Mouse (Mus musculus): ENCODE results near the gene Scgb3a1. TPM values are rescaled to one million over a fixed set of nuclear protein-coding genes. Genes with fewer than 3 reads are reported as not detected.

Scgb3a1 gene
- polyA plus RNA-seq, 1 experiment: 19.7 TPM

DNA sequence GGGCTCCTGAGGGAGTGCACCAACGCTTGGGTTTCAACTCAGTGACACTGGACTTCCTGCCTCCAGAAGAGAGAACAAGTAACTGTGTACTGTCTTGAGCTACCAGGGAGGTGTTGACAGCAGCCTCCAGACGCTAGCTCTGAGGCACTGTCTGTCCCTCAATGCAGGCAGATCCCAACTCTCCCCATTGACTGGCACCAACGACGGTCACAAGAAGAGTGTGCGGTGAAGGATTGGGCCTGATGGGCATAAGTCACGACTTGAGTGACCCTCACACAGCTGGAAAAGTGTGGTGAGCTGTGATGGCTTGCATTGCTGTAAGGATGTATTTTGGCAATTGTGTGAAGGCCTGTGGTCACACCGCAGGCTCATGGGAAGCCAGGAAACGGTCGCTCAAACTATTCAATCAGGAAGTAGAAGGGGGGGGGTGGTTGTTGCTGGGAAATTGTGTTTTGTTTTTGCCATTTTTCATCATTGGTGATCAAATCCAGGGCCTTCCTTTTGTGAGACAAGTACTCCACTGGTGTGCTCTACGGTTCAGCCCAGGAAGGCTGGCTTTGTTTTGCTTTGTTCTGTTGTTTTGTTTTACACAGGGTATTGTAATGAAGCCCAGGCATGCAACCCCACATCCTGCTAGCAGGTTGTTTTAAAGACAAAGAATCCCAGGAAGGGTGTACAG lies 4.5 kb upstream of the Scgb3a1 start:
- H3K27me3 ChIP-seq (ENCODE audit: control insufficient read depth, insufficient read depth, low read length): no peaks in the 10 kb centered on the region
- WGBS: 63% methylated on average over 10 of the region's 10 CpGs
- no peaks in the 10 kb centered on the region for H3K36me3 ChIP-seq (ENCODE audit: control insufficient read depth, insufficient read depth, low read length)
- H3K27ac ChIP-seq (ENCODE audit: insufficient read depth, low read depth, low read length): no peak overlapping the region
- no peak overlapping the region for H3K4me3 ChIP-seq (ENCODE audit: low read depth, low read length)
- peaks cover 5% of the 10 kb centered on the region; the same call in 1 of the 2 replicates for H3K4me1 ChIP-seq (ENCODE audit: control insufficient read depth, insufficient read depth, insufficient read length, low read length)
- no peak for TF ChIP-seq POLR2A (IDR thresholded peaks at IDR 0.05; ENCODE audit: low read depth, low read length)
- TF ChIP-seq CTCF (IDR thresholded peaks at IDR 0.05; ENCODE audit: extremely low read depth, insufficient read length, insufficient replicate concordance, low read depth, low read length): no peak

DNA sequence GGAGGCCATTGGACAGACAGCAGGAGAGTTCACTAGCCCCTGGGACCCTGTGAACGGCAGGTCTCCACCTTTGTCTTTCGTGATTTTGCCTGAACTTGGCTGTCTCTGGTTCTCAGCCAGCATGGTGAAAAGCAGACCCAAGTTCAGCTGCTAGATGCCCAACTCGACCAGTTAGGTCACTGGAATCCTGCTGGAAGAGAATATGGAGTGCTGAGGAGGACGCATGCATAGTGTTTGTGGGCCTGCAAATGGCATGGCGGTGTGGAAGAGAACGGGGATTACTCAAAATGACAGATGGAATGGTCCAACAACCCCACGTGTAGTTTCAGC lies 4.0 kb upstream of the Scgb3a1 start:
- no peak overlapping the region for H3K4me3 ChIP-seq (ENCODE audit: low read depth, low read length)
- no peak for TF ChIP-seq CTCF (IDR thresholded peaks at IDR 0.05; ENCODE audit: extremely low read depth, insufficient read length, insufficient replicate concordance, low read depth, low read length)
- TF ChIP-seq POLR2A (IDR thresholded peaks at IDR 0.05; ENCODE audit: low read depth, low read length): no peak
- no peaks in the 10 kb centered on the region for H3K27me3 ChIP-seq (ENCODE audit: control insufficient read depth, insufficient read depth, low read length)
- 74% methylated on average over 7 of the region's 7 CpGs for WGBS
- H3K27ac ChIP-seq (ENCODE audit: insufficient read depth, low read depth, low read length): no peak overlapping the region
- H3K36me3 ChIP-seq (ENCODE audit: control insufficient read depth, insufficient read depth, low read length): no peaks in the 10 kb centered on the region
- H3K4me1 ChIP-seq (ENCODE audit: control insufficient read depth, insufficient read depth, insufficient read length, low read length): peaks cover 6% of the 10 kb centered on the region; the same call in 1 of the 2 replicates

DNA sequence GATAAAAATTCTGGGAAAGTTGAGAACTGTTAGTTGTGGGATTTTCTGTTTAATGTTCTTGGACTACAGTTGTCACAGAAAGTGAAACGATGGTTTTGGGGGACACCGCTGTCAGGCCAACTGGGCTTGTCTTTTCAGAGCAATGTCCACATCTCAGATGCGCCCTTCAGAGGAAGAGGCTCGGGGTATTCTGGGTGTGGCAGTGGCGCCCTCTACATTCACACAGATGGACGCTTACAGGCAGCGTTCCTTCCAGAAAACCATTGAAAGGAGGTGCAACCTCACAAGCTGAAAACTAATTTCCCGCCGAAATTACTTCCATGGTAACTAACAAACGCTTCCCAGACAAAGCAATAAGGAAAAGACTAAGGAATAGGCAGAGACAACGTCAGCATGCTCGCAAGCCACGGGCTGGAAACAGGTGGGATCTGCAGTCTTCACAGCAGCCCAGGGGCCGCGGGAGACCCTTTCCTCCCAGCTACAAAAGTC lies 1.1 kb upstream of the Scgb3a1 start:
- Histone ChIP-seq H3K4me1 (ENCODE audit: control insufficient read depth, insufficient read depth, insufficient read length, low read length) (peaks cover 9% of the 10 kb centered on the region; the same call in 1 of the 2 replicates), H3K36me3 (ENCODE audit: control insufficient read depth, insufficient read depth, low read length) (no peaks in the 10 kb centered on the region), H3K27ac (ENCODE audit: insufficient read depth, low read depth, low read length) (no peak overlapping the region), H3K27me3 (ENCODE audit: control insufficient read depth, insufficient read depth, low read length) (no peaks in the 10 kb centered on the region), H3K4me3 (ENCODE audit: low read depth, low read length) (no peak overlapping the region)
- TF ChIP-seq POLR2A (IDR thresholded peaks at IDR 0.05; ENCODE audit: low read depth, low read length): no peak
- TF ChIP-seq CTCF (IDR thresholded peaks at IDR 0.05; ENCODE audit: extremely low read depth, insufficient read length, insufficient replicate concordance, low read depth, low read length): no peak
- 37% methylated on average over 15 of the region's 15 CpGs for WGBS

DNA sequence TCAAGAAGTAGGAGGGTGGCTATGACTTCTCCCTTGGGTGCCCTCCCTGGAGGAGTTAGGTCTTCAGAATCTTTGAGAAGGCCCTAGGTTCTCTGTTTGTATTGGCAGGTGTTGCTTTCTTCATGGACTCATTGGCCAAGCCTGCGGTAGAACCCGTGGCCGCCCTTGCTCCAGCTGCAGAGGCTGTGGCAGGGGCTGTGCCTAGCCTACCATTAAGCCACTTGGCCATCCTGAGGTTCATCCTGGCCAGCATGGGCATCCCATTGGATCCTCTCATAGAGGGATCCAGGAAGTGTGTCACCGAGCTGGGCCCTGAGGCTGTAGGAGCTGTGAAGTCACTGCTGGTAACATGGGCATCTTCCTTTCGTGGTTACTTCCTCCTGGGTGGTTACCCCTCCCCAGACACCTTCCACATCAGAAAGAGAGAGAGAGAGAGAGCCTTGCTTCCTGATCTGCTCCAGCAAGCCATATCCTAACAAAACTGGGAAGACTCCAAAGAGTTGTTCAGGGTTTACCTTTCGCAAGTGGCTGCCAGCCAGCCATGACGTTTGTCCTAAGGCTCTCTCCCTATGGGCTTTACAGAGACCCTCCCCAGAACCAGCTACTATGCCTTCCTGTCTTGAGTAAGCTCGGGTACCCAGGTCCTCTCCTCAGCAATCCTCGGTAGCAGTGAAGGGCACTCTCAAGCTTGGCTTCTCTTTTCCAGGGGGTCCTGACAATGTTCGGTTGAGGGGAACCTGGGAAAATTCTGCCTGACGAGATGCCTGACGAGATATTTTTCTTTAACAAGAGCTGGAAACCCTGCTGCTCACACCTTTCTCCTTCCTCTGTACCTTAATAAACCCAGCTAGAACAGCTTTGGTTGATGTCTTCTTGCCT lies 1.1 kb downstream of the Scgb3a1 start:
- no peak overlapping the region for H3K4me3 ChIP-seq (ENCODE audit: low read depth, low read length)
- WGBS: 69% methylated on average over 12 of the region's 12 CpGs
- TF ChIP-seq CTCF (IDR thresholded peaks at IDR 0.05; ENCODE audit: extremely low read depth, insufficient read length, insufficient replicate concordance, low read depth, low read length) (no peak), POLR2A (IDR thresholded peaks at IDR 0.05; ENCODE audit: low read depth, low read length) (no peak)
- peaks cover 6% of the 10 kb centered on the region; the same call in 1 of the 2 replicates for H3K4me1 ChIP-seq (ENCODE audit: control insufficient read depth, insufficient read depth, insufficient read length, low read length)
- no peak overlapping the region for H3K27ac ChIP-seq (ENCODE audit: insufficient read depth, low read depth, low read length)
- H3K27me3 ChIP-seq (ENCODE audit: control insufficient read depth, insufficient read depth, low read length): no peaks in the 10 kb centered on the region
- H3K36me3 ChIP-seq (ENCODE audit: control insufficient read depth, insufficient read depth, low read length): peaks cover 4% of the 10 kb centered on the region; the same call in 1 of the 2 replicates

DNA sequence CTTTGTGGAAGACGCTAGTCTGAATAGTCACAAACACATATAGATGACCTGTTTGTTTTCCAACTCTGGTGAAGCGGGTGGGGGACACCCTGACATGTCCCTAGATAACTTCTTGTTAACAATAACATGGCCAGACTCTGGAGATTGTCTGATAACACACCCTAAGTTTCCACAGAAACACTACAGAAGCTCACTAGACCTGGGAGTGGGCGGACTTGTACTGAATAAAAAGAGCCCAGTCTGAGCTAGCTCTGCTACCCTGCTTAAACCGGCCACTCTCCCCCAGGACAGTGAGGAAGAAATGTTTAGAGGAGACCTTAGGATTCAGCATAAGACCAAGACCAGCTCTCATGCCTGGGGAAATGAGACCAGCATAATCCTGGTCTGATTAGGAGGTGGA lies 2.1 kb downstream of the Scgb3a1 start:
- Histone ChIP-seq H3K36me3 (ENCODE audit: control insufficient read depth, insufficient read depth, low read length) (peaks cover 6% of the 10 kb centered on the region; the same call in 1 of the 2 replicates), H3K27ac (ENCODE audit: insufficient read depth, low read depth, low read length) (no peak overlapping the region), H3K4me3 (ENCODE audit: low read depth, low read length) (no peak overlapping the region), H3K4me1 (ENCODE audit: control insufficient read depth, insufficient read depth, insufficient read length, low read length) (peaks cover 6% of the 10 kb centered on the region; the same call in 1 of the 2 replicates), H3K27me3 (ENCODE audit: control insufficient read depth, insufficient read depth, low read length) (no peaks in the 10 kb centered on the region)
- WGBS: 58% methylated on average over 4 of the region's 4 CpGs
- TF ChIP-seq POLR2A (IDR thresholded peaks at IDR 0.05; ENCODE audit: low read depth, low read length) (no peak), CTCF (IDR thresholded peaks at IDR 0.05; ENCODE audit: extremely low read depth, insufficient read length, insufficient replicate concordance, low read depth, low read length) (no peak)

DNA sequence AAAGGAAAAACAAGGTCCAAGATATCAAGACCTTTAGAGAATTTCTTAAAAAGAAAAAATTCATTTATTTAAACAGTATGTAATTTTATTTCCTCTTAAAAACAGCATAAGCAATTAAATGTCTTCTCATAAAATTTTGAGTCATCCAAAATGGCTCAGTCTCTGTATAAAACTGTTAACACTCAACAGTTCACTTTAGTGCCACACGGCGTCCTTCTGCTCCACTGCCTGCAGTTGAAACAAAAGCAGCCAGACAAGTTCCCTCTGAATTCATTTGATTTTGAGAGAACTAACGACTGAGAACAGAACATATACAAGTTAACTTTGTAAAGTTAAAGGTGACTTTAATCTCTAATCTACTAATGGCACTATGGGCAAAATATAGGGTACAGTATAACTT lies 10.0 kb downstream of the Scgb3a1 start:
- no peaks in the 10 kb centered on the region for H3K4me1 ChIP-seq (ENCODE audit: control insufficient read depth, insufficient read depth, insufficient read length, low read length)
- H3K4me3 ChIP-seq (ENCODE audit: low read depth, low read length): no peak overlapping the region
- TF ChIP-seq CTCF (IDR thresholded peaks at IDR 0.05; ENCODE audit: extremely low read depth, insufficient read length, insufficient replicate concordance, low read depth, low read length) (no peak), POLR2A (IDR thresholded peaks at IDR 0.05; ENCODE audit: low read depth, low read length) (no peak)
- no peaks in the 10 kb centered on the region for H3K27me3 ChIP-seq (ENCODE audit: control insufficient read depth, insufficient read depth, low read length)
- H3K36me3 ChIP-seq (ENCODE audit: control insufficient read depth, insufficient read depth, low read length): peaks cover 25% of the 10 kb centered on the region
- H3K27ac ChIP-seq (ENCODE audit: insufficient read depth, low read depth, low read length): no peak overlapping the region
- WGBS: 81% methylated on average over 3 of the region's 3 CpGs
